9 mouse cellular contexts compared by ENCODE assay signal in genomic region chr17:24653967-24654710, GRCm38 (mm10). TPM values are rescaled to one million over a fixed set of nuclear protein-coding genes. Genes with fewer than 3 reads are reported as not detected.
DNase-seq lines count a peak whose midpoint lies in the region; ATAC-seq and TF ChIP-seq lines count a peak whose summit lies in the region.
"Had no signal": no experiment of that assay in that cellular context is flagged by ENCODE, and none has a peak within 500 bp of the region (broad histone marks: within the 10 kb centered on the region; RNA-seq: fewer than 3 reads in every experiment).

No protein-coding gene starts in this region.

- peaks cover 5% of the 10 kb centered on the region; the same call in 1 of the 2 replicates for H3K4me1 ChIP-seq in cerebellum, adult 2 months (ENCODE audit: control insufficient read depth, insufficient read depth, low read length)
- peaks cover 23% of the 10 kb centered on the region for H3K4me1 ChIP-seq in forebrain, embryonic 15.5 days

- H3K9me3 ChIP-seq in forebrain, embryonic 15.5 days, result no peaks in the 10 kb centered on the region

- intact Hi-C loops in left cerebral cortex, postnatal 25 days (cut with DNase I), result no loop called here

- 5% methylated on average over 19 of the region's 19 CpGs for WGBS in cerebellum, adult 2 months
- WGBS in forebrain, embryonic 15.5 days, result 5% methylated on average over 19 of the region's 19 CpGs

- no peaks in the 10 kb centered on the region for H3K36me3 ChIP-seq in forebrain, embryonic 15.5 days

- H3K4me2 ChIP-seq in forebrain, embryonic 15.5 days (replicated peaks), result peak overlapping the region; percentile 41

- TF ChIP-seq CTCF in cerebellum, adult 2 months (IDR thresholded peaks at IDR 0.05; ENCODE audit: borderline replicate concordance, insufficient read depth, low read depth, low read length), result peak; percentile 95

- peak; percentile 70 to 90 for DNase-seq in adrenal gland, adult (ENCODE audit: inconsistent age in 2 of 2, low spot score in 1 of 2)
- no peak for DNase-seq in adrenal gland, adult 8-10 months
- DNase-seq in cerebellum, adult 2 months, result peak; percentile 68 to 79
- DNase-seq in left cerebral cortex, postnatal 25 days (ENCODE audit: low spot score in 2 of 2), result peak; percentile 47 to 52
- DNase-seq in right cerebral cortex, postnatal 25 days, result peak; percentile 50

- no peaks in the 10 kb centered on the region; the same call in 1 of the 2 replicates for H3K27me3 ChIP-seq in cerebellum, adult 2 months (ENCODE audit: control insufficient read depth, insufficient read depth, low read length)
- H3K27me3 ChIP-seq in forebrain, embryonic 15.5 days, result peaks cover 39% of the 10 kb centered on the region

- peak overlapping the region; percentile 11 for H3K4me3 ChIP-seq in cerebellum, adult 2 months (replicated peaks; ENCODE audit: insufficient read depth, low read depth, low read length)
- peak overlapping the region; percentile 22; the same call in 1 of the 2 replicates for H3K4me3 ChIP-seq in forebrain, embryonic 15.5 days

- peak; percentile 58 for ATAC-seq in forebrain, embryonic 15.5 days (replicated peaks)
- ATAC-seq in hematopoietic stem cell, adult 5-6 weeks (replicated peaks in 1 of 2; ENCODE audit: insufficient read depth in 1 of 2, low FRiP score in 2 of 2, low TSS enrichment in 1 of 2, low read depth in 1 of 2, poor library complexity in 2 of 2, severe bottlenecking in 2 of 2), result peak; percentile 78 to 81
- ATAC-seq in megakaryocyte progenitor cell, adult 5-6 weeks (replicated peaks; ENCODE audit: poor library complexity), result peak; percentile 87

- H3K9ac ChIP-seq in forebrain, embryonic 15.5 days (replicated peaks), result peak overlapping the region; percentile 21; the same call in 1 of the 2 replicates

- no peak overlapping the region for H3K27ac ChIP-seq in cerebellum, adult 2 months (ENCODE audit: insufficient read depth, low read length)
- no peak overlapping the region for H3K27ac ChIP-seq in forebrain, embryonic 15.5 days (replicated peaks)

- TF ChIP-seq POLR2A in cerebellum, adult 2 months (IDR thresholded peaks at IDR 0.05; ENCODE audit: borderline replicate concordance, insufficient read depth, low read length), result no peak

RNA-seq across cellular contexts. Expression of gene Slc9a3r2, which starts 4.0 kb away (rescaled TPM):
- total RNA-seq in adrenal gland, adult 8-10 months (2022), result 10 to 100 TPM; 45.9 to 78.6 (median 73.7) TPM
- 140 and 146 TPM in 2 replicates for polyA plus RNA-seq in cerebellum, adult 2 months (2012; rRNA removed)
- polyA plus RNA-seq in forebrain, embryonic 15.5 days (2015; fragmentation: Nextera tagmentation; extraction: Ambion mirVana), result 26.7 and 27.6 TPM in 2 replicates
- total RNA-seq in hematopoietic stem cell, adult 5-6 weeks (2017), result 2.2 and 4.7 TPM in 2 replicates
- total RNA-seq in left cerebral cortex, postnatal 25 days (2021), result 10 to 100 TPM; 48.0 to 49.9 TPM
- 1.2 and 2.6 TPM in 2 replicates for total RNA-seq in megakaryocyte progenitor cell, adult 5-6 weeks (2015)
- total RNA-seq in megakaryocyte progenitor cell, adult 5-6 weeks (2017), result 1.4 and 1.6 TPM in 2 replicates

RNA-seq across cellular contexts. Expression of gene Npw, which starts 4.1 kb away (rescaled TPM):
- total RNA-seq in adrenal gland, adult 8-10 months (2022), result not detected
- not detected in 2 replicates for polyA plus RNA-seq in cerebellum, adult 2 months (2012; rRNA removed)
- polyA plus RNA-seq in forebrain, embryonic 15.5 days (2015; fragmentation: Nextera tagmentation; extraction: Ambion mirVana), result not detected in 2 replicates
- not detected in 2 replicates for total RNA-seq in hematopoietic stem cell, adult 5-6 weeks (2017)
- total RNA-seq in left cerebral cortex, postnatal 25 days (2021), result 1 to 10 TPM in 1 of 2 experiments, not detected in 1; 1.2 TPM
- not detected in 2 replicates for total RNA-seq in megakaryocyte progenitor cell, adult 5-6 weeks (2015)
- not detected in 2 replicates for total RNA-seq in megakaryocyte progenitor cell, adult 5-6 weeks (2017)
- polyA plus RNA-seq: large intestine, adult 2 months had no signal

RNA-seq across cellular contexts. Expression of gene Zfp598, which starts 15.3 kb away (rescaled TPM):
- 10 to 100 TPM; 44.9 to 59.4 (median 50.8) TPM for total RNA-seq in adrenal gland, adult 8-10 months (2022)
- polyA plus RNA-seq in cerebellum, adult 2 months (2012; rRNA removed), result 92.6 and 98.6 TPM in 2 replicates
- polyA plus RNA-seq in forebrain, embryonic 15.5 days (2015; fragmentation: Nextera tagmentation; extraction: Ambion mirVana), result 19.1 and 20.9 TPM in 2 replicates
- total RNA-seq in hematopoietic stem cell, adult 5-6 weeks (2017), result 19.7 and 22.8 TPM in 2 replicates
- total RNA-seq in left cerebral cortex, postnatal 25 days (2021), result 10 to 100 TPM; 38.5 to 39.3 TPM
- 25.0 and 29.1 TPM in 2 replicates for total RNA-seq in megakaryocyte progenitor cell, adult 5-6 weeks (2015)
- 21.3 and 22.6 TPM in 2 replicates for total RNA-seq in megakaryocyte progenitor cell, adult 5-6 weeks (2017)

RNA-seq across cellular contexts. Expression of gene Nthl1, which starts 21.7 kb away (rescaled TPM):
- total RNA-seq in adrenal gland, adult 8-10 months (2022), result 10 to 100 TPM in 3 of 4 experiments, 1 to 10 TPM in 1; 9.0 to 17.3 (median 12.1) TPM
- polyA plus RNA-seq in cerebellum, adult 2 months (2012; rRNA removed), result 9.0 TPM in 2 replicates
- 12.5 and 12.7 TPM in 2 replicates for polyA plus RNA-seq in forebrain, embryonic 15.5 days (2015; fragmentation: Nextera tagmentation; extraction: Ambion mirVana)
- total RNA-seq in hematopoietic stem cell, adult 5-6 weeks (2017), result 11.1 and 14.5 TPM in 2 replicates
- 1 to 10 TPM; 3.3 to 6.5 TPM for total RNA-seq in left cerebral cortex, postnatal 25 days (2021)
- 5.7 and 6.7 TPM in 2 replicates for total RNA-seq in megakaryocyte progenitor cell, adult 5-6 weeks (2015)
- total RNA-seq in megakaryocyte progenitor cell, adult 5-6 weeks (2017), result 12.0 and 13.6 TPM in 2 replicates

RNA-seq across cellular contexts. Expression of gene Tsc2, which starts 21.7 kb away (rescaled TPM):
- 100 to 1,000 TPM in 3 of 4 experiments, 10 to 100 TPM in 1; 79.2 to 135 (median 111) TPM for total RNA-seq in adrenal gland, adult 8-10 months (2022)
- polyA plus RNA-seq in cerebellum, adult 2 months (2012; rRNA removed), result 168 and 194 TPM in 2 replicates
- polyA plus RNA-seq in forebrain, embryonic 15.5 days (2015; fragmentation: Nextera tagmentation; extraction: Ambion mirVana), result 68.7 and 75.6 TPM in 2 replicates
- 25.1 and 59.3 TPM in 2 replicates for total RNA-seq in hematopoietic stem cell, adult 5-6 weeks (2017)
- total RNA-seq in left cerebral cortex, postnatal 25 days (2021), result 100 to 1,000 TPM; 136 to 150 TPM
- 64.3 and 66.9 TPM in 2 replicates for total RNA-seq in megakaryocyte progenitor cell, adult 5-6 weeks (2015)
- total RNA-seq in megakaryocyte progenitor cell, adult 5-6 weeks (2017), result 52.1 and 54.1 TPM in 2 replicates
